Mouse (Mus musculus) kidney, adult 18-20 months (tissue): ENCODE results near the gene Bax.

Experiments
- DNase-seq: peaks from one replicate; pipeline ENCODE4 v3.0.0; 2021

Gene Bax

DNA sequence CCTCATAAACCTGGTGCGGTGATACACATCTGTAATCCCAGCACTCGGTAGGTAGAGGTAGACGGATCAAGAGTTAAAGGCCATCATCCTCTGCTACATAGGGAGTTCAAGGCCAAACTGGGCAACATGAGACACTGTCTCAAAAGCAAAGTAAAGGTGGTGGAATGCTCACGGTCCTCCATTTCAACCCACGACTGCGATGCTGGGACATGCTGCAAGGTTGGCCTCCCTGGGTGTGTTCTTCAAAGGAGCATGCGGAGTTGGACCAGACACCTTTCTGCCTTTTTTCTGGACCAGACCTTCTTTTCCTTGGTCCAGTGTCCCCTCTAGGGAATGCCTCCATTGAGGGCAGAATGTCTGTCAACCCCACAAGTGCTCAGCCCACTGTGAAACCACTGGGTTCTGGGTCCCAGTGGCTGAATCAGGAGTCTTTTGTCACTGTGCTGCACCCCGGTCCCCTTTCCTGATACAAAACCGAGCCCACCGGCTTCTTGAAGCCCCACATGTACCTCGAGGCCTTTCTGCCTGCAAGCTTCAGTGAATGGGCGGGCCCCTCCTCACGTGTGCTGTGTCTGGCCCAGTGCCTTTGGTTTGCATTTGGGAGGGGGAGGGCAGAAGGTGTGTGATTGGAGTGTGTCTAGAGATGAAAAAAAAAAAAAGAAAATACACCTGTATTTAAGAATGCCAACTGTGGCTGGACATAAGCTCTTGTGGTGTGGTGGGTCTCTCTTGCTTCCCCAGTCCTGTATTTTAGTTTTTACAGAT, 10.6 kb downstream of the Bax start:
- no peak for DNase-seq

DNA sequence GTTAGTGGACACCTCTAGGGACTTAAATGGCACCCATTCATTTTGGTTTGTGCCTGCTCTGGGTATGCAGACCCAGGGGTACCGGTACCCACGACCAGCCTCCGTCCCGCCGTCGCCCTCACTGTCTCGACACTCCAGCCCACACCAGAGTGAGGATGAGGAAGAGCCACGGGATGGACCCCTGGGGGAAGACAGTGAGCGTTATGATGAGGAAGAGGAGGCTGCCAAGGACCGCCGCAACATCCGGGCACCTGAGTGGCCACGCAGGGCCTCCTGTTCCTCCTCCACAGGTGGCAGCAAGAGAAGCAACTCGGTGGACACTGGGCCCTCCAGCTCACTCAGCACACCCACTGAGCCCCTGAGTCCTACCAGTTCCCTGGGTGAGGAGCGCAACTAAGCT, 11.7 kb downstream of the Bax start:
- no peak for DNase-seq

DNA sequence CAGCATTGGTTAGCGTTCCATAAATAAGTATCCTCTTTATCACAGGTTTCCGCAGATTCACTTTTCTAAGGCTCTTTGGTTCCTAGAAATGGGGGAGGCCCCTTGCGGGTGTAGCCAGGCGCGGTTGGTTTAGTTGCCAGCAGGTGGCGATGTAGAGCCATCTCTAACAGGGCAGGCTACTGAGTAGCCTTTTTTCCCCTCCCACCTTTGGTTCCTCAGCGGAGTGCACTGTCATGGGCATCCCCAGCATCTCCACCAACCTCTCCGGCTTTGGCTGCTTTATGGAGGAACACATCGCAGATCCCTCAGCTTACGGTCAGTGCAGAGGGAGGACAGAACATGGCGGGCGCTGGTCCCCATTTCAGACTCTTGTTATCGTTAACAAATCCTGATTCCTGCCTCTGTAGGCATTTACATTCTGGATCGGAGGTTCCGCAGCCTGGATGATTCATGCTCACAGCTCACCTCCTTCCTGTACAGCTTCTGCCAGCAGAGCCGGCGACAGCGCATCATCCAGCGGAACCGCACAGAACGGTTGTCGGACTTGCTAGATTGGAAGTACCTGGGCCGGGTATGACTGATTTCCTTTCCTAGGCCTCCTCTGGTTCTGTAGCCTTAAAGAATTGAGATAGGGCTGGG, 15.2 kb downstream of the Bax start:
- DNase-seq, result peak; percentile 85

DNA sequence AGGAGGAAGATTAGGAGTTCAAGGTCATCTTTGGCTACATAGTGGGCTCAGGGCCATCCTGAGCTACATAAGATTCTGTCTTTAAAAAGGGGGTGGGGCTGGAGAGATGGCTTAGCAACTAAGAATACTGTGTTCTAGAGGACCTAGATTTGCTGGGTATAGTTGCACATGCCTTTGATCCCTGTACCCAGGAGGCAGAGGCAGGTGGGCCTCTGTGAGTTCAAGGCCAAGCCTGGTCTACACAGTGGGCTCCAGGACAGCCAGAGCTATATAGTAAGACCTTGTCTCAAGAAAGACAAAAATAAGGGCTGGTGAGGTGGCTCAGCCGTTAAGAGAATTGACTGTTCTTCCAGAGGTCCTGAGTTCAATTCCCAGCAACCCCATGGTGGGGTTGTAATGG, 16.7 kb downstream of the Bax start:
- no peak for DNase-seq

DNA sequence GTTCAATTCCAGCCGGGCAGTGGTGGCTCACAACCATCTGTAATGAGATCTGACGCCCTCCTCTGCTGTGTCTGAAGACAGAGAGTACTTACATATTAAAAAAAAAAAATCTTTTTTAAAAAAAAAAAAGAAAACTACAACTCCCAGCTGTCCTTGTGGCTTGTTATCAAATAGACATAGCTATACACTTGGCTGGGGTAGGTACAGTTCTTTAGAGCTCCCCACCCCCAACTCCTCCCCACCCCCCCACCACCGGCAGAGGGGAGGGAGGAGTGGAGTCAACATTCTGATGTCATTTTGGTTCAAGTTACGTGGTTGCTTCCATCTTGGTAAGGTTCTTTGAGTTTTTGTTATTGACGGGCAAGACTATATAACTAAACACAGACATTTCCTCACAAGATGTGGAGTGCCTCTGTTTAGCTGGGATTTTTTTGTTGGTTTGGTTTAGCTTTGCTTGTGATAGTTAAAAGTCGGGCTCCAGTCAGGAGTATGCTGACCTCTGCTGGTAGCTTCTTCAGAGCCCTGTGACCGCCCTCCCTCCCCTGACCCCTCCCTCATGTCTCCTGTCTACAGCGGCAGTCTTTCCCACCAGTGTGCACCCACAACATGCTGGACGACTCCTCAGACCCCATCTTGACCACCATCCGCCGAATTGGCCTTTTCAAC, 19.2 kb downstream of the Bax start:
- DNase-seq, result no peak

DNA sequence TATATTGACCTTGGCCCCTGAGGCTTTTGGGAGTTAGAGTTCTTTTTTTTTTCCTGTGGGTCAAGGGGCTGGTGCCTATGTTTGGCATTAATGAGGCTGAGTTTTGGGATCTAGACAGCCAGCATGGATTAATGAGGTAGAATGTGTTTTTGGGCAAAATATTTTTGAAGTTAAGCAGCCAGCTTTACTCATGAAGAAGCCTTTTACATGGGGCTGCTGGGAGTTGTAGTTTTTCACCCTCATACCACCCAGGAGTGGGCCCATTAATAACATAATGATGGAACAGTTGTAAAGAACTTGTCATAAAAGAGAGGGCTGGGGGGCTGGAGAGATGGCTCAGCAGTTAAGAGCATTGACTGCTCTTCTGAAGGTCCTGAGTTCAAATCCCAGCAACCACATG, 20.1 kb downstream of the Bax start:
- no peak for DNase-seq

DNA sequence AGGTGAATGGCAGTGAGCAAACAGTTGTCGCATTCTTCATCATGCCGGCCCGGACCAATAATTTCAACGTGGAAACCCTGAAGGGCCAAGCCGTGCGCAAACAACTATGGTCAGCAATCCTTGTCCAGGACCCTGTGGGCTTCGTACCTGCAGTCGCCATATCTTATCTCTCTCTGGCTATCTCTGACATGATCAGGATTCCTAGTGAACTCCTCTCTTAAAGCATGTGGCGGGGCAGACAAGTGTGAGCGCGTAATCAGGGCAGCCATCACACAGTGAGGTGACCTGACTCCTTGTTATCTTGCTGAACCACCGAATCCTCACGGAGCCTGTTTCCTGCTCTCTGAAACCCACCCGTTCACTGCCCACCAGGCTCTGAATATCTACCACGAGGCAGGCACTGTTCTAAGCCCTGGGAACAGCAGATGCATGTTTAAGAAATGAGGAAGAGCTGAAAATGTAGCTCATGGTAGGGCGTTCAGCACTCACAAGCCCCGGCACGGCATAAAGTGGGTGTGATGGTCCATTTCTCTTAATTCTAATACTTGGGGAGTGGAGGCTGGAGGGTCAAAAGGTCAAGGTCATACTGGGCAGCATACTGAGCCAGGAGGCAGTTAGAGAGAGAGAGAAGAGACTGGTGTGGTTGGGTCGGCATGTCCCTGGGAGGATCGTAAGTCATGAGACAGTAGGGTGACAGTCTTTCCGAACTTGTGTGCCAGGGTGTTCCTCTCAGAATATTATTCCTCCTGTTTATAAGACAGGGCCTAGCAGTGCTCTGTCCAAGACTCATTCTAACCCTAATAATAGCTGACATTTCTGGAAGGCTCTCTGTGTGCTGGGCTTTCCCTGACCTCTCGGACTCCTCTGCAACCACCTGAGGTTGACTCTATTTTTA, 22.9 kb downstream of the Bax start:
- DNase-seq, result no peak

DNA sequence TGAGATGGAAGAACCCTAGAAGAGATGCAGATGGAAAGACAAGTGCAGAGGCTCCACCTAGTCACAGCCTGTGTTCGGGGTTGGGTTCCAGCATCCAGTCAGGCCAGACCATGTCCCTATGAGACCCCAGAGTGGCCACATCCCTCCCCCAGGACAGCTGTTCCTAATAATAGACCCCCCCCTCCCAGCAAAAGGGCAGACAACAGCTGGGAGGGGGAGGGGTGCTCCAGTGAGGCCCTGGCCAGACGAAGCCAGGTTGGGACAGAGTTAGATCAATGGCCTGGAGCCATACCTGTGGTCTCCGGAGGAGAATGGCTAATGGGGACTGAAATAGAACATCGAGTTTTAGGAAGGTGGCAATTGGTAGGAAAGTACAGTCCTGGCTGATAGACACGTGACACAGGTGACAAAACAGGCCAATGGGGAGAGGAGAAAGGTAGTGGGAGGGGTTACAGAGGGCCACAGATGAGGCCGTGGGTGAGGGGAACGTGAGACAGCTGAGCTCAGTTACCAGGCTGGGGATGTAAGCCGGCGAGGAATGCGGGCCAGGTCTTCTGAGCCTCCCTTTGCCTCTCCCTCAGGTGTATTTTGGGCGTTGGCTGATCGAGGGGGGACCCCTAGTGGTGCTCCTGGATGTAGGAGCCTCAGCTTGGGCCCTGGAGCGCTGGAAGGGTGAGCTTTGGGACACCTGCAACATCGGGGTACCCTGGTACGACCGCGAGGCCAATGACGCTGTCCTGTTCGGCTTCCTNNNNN, 29.0 kb downstream of the Bax start, which contains the start of gene Ruvbl2:
Ruvbl2 (minus strand) TSS at position 576 of the 756 bp plus-strand sequence.
- DNase-seq, result peak; percentile 44

DNA sequence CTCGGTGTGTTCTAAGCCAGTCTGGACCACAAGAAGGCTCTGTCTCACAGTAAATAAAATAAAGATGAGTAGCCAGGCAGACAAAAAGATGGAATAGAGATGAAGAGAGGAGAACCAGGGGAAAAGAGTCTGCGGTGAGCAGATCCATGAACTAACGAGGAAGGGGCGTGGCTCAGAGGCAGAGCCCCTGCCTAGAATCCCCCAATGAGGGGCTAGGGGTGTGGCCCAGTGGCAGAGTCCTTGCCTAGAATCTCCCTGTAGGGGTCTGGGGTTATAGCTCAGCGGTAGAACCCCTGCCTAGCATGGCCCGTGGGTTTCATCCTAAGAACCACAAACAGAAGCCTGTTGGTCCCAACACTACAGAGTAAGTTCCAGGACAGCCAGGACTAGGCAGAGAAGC, 29.7 kb downstream of the Bax start:
- no peak for DNase-seq

DNA sequence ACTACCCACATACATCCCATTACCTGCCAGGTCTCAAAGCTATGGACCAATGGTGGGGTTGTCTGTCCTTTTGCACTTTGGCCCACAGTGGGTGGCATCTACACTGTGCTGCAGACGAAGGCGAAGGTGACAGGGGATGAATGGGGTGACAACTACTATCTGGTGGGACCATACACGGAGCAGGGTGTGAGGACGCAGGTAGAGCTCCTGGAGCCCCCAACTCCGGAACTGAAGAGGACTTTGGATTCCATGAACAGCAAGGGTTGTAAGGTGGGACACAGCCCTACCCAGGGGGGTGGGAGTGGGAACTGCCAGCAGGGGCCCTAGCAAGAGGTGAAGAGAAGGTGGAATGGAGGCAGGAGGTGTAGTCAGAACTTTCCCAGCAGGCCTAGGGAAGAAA, 30.3 kb downstream of the Bax start:
- DNase-seq, result no peak

DNA sequence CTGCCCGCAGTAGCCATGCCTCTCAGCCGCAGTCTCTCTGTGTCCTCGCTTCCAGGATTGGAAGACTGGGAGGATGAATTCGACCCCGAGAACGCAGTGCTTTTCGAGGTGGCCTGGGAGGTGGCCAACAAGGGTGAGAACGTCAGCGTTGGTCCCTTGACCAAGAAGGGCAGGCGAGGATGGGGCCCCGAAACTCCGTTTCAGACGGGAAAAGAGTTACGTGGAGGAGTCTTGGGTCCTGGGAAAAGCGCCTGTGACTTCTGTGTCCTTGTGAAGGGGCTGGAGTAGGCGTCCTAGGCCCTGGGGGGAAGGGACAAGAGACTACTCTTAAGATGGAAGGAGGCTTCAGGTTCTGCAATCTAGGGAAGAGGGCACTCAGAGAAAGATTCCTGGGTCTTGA, 31.7 kb downstream of the Bax start:
- no peak for DNase-seq

DNA sequence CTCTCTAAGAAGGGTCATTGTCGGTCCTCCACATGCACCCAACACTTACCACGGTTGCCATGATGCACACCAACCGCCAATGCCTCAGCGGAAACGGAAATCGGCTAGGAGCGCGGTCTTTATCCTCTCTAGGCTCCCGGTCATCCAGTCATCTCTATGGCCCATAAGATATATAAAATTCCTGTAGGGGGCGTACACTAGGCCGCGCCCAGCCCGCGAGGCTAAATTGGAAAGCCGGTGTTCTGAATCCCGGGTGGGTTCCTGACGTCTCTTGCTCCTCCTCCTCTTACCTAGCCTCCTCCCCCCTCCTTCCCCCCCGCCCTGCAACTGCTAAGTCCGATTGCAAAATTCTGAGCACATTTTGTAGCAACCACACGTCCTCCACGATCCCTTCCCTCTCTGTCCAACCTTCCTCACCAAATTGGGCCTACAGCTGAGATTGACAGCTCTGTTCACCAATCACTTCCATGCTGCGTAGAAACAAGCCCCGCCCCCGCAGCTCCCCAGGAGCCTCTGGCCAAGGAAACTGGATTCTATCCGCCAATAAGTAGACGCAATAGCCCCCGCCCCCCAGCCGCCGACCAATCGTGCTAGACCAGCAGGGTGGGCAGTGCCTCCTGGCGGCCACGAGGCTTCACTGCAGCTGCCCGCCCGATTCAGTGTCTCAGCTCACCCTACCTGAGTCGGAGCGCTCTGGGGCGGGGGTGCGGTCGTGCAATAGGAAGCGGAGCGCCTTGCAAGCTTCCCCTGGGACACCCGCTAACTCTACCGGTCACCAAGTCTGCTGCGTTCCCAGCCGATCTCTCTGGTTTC, 32.3 kb downstream of the Bax start, which contains the start of gene Gys1:
Gys1 (plus strand) TSS at position 642 of the 813 bp plus-strand sequence.
- DNase-seq, result peak; percentile 100

DNA sequence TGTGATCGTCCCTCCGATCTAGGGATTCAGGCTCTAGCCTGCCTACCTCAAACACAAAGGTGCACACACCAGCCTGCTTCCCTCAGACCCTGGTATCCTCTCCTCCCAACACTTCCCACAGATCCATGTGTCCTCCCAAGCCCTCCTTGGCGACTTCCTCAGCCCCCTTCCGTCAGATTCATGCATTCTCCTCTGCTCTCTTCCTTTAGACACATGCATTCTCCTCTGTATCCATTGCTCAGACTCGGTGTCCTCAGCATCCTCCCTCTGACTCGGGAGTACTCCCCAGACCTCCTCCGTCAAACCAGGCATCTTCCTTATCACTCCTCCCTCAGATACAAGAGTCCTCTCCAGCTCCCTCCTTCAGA, 32.9 kb downstream of the Bax start:
- no peak for DNase-seq

DNA sequence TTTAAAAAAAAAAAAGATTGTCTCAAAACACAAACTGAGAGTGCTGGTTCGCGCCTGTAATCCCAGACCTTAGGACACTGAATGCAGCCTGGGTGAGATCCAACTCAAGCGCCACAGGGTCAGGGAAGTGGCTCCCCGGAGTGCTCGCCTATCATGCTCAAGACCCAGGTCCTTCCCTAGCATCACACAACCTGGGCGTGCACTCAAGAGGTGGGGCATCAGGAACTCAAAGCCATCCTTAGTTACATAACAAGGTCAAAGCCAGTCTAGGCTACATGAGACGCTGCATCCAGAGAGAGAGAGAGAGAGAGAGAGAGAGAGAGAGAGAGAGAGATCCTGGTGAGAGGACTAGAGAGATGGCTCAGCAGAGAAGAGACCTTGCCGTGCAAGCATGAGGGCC, 40.1 kb downstream of the Bax start:
- DNase-seq, result no peak

DNA sequence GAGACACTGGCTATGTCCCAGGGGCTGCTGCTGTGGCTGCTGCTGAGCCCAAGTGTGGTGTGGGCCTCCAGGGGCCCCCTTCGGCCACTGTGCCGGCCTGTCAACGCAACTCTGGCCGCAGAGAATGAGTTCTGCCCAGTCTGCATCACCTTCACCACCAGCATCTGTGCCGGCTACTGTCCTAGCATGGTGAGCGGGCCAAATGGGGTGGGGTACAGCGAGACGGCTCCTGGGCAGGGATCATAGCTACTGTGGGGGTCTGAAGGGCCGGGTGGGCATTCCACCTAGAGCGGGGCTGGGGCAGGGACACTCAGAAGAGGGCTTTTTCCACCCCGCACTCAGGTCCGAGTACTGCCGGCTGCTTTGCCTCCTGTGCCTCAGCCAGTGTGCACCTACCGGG, 45.5 kb downstream of the Bax start:
- no peak for DNase-seq

DNA sequence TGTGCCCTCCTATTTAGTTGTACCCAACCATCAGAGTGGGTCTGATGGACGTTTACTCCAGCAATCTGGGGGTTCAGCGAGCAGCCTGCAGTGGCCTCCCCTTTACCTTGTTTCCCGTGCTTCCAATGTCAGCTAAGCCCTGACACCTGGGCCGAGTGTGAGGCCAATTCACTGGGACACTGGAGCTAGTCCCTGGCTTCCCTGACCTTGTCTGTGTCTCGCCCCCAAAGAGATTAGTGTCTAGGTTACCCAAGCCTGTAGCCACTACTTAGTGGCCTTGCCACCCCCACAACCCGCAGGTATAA, 46.1 kb downstream of the Bax start, which contains the start of gene Lhb:
Lhb (plus strand) TSS at position 206 of the 305 bp plus-strand sequence.
- DNase-seq, result no peak

DNA sequence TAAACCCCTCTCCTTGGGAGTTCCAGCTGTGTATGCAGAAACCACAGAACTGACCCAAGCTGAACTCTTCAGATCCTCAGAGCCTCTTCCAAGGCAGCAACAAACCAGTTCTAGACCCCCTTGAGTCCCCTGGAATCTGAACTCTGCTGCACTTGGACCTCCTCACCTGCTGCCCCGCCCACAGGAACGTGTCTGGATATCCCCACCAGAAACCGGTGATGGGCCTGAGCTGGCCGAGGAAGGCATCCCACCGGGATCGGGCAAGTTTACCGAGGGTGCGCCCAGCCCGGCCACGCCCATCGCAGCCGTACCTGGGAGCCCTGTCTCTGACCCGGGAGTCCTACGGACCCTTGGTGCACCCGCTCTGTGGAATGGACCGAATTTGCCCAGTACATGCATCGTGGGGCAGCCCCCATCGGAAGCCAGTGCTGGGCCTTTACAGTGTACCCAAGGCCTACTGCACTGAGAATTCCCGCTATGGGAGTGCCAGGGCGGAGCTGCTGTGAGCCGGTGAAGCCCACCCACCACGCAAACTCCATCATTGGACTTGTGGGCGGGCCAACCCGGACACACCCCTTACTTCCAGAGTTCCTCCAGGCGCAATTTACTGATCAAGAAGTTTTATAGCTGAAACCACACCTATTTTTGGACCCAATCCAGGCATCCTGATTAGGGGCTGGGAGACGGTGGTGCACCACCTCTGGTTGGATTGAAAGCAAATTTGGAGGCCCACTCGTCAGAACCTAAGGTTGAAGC, 46.7 kb downstream of the Bax start:
- no peak for DNase-seq

DNA sequence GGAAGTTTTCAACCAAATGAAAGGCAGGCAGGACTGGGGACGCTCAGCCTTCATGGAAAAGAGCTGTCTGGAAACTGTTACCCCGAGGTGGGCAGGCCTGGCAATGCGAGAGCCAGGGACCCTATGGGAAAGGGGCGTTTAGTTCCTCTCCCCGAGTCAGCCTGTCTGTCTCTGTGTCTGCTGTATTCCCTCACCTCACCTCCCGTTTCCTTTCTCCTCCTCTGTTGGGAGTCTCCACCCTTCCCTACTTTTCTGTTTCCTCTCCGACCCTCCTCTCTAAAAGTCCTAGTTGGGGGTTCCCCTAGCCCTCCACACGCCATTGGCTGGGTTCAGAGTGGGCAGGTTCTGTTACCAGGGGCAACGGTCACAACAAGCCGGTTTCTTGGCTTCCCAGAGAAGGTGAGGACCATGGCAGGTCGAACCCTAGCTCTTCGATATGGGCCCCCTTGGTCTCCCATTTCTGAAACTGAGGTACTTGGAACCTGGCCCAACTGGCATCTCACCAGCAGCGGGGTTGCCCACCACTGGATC, 48.7 kb downstream of the Bax start:
- DNase-seq, result no peak

DNA sequence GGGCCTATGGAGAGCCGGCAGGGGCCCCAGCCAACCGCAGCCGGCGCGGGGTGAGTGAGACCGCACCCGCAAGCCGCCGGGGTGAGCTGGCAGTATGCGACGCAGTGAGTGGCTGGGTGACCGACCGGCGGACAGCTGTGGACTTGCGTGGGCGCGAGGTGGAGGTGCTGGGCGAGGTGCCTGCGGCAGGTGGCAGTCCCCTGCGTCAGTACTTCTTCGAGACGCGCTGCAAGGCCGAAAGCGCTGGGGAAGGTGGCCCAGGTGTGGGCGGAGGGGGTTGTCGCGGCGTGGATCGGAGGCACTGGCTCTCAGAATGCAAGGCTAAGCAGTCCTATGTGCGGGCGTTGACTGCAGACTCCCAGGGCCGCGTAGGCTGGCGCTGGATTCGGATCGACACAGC, 51.1 kb downstream of the Bax start:
- DNase-seq, result no peak

DNA sequence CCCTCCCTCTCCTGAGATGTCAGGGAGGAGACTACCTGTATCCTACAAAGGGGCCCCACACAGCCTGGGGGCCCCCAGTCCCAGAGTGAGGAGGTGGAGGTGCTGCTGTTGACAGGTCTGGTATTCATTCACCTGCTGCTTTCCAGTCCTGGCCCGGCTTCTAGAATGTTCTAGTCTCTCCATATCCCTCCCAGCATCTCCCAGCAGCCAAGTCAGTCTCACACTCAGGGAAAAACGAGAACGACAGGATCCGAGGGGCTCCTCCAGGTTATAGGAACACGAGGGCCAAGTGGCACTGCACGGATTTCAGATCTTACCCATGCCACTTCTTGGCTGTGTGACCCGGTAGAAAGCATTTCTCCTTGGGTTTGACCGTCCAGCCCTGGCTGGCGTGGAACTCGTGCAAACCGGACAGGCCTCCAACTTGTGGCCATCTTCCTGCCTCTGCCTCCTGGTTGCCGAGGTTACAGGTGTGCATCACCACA, 51.9 kb downstream of the Bax start:
- no peak for DNase-seq
